Mouse (Mus musculus) telencephalon, adult 2 months (tissue): ENCODE measurements at regions not wholly inside any gene's neighbourhood (a gene's known extent, or its start where the extent isn't known, plus 50 kb on each side); places are given as distances from the start of the nearest gene placed in this dataset.

Experiments used
- DNase-seq: peaks from one replicate; pipeline ENCODE4 v3.0.0-alpha.2; 2011; ENCODE audit warnings: low read depth, low spot score

DNA sequence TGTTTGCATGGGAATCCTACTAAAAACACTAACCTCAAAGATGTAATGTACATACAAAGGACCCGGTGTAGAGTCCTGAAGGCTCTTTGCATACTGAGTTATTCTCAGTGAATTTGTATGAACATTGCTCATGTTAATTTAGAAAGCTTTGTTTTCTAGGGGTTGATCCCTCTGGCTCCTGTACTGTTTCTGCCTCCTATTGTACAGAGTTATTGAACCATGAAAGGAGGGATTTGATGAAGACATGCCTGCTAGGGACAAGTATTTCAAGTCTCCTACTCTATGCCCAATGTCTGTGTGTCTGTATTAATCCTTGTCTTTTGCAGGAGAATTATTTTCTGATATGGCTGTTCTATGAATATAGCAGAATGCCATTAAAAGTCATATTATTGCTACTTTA is 1425.1 kb downstream of the Fam181b start:
- DNase-seq: no peak

- no peak for DNase-seq
Observed at GRCm38 (mm10) chr7:94517002-94517401, 1437.3 kb downstream of the Fam181b start.

DNA sequence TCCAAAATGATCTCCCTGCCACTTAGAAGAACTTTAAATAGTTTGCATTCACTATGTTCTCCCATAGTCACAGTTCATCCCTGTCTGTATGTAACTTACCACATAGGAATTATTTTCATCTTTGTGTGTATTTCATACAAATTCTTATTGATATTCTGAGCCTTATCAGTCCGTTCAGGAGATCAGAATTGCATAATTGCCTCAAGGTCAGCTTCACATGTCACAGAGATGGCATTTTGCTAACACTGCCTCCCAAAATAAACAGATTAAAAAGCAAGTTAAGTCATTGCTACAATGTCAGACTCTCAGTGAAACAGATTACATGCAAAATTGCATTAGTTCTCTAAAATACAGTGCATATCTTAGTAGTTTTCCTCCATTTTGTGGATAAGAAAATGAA is 1452.9 kb downstream of the Fam181b start:
- DNase-seq: no peak

- DNase-seq: no peak
Observed at GRCm38 (mm10) chr7:94548332-94548731, 1468.7 kb downstream of the Fam181b start.

GRCm38 (mm10) chr7:94581475-94581874 is 1501.8 kb downstream of the Fam181b start:
- DNase-seq: no peak

DNA sequence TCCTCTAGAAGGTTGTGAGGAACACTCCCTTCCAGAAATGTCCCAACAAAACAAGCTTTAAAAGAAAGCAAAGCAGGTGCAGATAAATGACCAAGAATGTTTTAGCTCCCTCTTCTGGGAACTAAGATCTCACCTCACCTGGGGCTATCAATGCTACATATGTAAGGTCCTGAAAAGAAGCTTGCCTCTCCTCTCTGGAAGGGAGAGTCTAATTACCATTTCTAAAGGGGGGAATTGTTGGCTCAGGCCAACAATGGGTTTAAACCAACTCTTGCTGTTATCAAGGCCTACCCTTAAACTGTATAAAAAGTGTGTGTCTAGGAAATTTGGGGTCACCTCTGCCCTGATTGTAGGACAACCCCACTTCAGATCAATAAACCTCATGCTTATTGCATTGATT is 1508.1 kb downstream of the Fam181b start:
- DNase-seq: no peak

DNA sequence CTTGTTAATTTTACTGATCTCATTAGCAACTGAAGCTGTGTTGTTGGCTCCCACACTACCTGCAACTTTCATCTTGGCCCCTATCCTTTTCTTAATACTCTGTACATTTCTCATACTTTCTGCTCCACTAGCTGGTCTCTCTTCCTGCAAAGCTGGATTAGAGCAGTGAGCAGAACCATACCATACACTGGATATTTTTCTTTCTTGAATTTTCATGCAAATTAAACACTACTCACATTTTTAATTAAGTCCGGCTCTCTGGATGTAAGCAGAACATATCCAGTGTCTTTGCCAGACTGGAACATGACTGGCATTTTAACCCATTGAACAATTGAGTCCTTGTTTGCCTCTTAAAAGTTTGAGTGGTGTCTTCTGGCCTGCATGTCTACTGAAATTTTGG is 1515.0 kb downstream of the Fam181b start:
- no peak for DNase-seq

DNA sequence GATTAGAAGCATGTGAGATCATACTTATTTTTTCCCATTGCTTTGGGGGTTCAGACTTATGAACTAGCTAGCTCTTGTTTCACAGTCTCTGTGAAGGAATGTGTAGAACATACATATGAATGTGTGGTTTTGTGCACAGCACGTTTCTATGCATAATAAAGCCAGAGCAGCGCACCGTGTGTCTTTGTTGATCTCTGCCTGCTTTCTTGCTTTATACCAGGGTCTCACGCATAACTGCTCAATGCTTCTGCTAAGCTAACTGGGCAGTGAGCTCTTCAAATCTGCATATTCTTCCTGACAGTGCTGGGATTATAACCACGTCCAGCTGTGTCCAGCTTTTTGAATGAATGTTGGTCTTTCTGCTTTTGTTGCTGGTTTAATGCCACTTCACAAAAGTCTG is 1539.3 kb downstream of the Fam181b start:
- DNase-seq: no peak

- DNase-seq: no peak
Observed at GRCm38 (mm10) chr7:94624546-94624945, 1544.9 kb downstream of the Fam181b start.

DNA sequence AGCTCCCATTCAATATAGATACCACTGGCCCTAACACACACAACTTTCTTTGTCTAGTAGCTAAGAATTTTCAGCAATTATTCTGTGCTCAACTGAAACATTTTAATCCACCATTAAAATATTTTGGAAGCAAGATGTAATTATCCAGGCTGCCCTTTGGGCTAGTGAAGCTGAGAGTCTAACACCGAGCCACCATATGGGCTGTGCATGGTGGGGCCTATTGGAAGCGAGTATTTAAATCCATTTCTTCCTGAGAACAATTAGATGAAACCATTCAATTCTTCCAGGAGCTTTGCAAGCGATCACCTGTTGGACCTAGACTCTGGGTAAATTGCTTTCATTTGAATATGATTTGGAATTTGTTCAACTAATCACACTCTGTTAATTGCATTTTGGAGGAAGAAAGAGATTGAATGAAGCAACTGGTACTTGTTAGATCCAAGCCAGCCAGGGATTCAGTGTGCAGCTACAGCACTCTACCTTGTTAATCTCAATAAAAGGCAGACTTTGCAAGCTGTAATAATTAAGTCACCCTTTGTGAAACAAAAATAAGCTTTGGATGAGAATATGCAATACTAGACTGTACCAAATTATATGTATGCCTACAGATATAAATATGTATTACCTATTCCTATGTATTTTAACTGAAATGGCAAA is 1533.6 kb upstream of the Tenm4 start:
- no peak for DNase-seq

GRCm38 (mm10) chr7:94644560-94645285 is 1526.3 kb upstream of the Tenm4 start:
- DNase-seq: no peak

DNA sequence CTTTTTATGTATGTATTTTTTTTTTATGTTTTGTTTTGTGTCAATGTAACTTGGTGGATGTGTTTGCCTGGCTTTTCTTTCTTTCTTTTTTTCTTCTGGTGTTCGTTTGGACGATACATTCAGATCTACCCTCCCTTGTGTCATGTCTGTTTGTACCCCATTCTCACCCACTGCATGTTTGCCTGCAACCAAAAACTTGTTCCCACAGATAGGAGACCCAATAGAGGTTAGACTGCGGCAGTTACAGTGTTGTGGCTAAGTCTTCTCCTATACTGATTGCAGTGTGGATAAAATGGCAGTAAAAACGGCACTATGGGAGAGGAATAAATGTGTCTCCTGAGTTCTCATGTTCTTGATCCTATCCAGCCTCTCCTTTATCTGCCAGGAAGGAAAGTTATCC is 1525.7 kb upstream of the Tenm4 start:
- DNase-seq: no peak

DNA sequence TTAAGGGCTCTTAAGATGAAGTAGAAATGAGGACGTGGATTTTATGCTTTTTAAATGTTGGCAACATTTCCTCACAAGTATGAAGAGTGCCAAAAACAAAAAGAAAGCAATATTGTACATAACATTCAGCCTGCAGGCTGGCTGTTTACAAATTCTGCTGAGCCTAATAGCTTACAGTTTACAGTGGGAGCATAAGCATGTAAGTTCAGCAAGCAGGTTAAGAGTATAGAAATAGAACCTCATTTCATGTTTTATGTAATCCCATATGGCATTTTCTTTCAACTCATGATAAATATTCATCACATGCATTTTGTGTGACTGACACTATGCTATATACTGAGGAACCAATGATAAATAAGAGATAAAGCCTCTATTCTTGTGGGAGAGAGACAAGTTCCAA is 1520.6 kb upstream of the Tenm4 start:
- DNase-seq: no peak

DNA sequence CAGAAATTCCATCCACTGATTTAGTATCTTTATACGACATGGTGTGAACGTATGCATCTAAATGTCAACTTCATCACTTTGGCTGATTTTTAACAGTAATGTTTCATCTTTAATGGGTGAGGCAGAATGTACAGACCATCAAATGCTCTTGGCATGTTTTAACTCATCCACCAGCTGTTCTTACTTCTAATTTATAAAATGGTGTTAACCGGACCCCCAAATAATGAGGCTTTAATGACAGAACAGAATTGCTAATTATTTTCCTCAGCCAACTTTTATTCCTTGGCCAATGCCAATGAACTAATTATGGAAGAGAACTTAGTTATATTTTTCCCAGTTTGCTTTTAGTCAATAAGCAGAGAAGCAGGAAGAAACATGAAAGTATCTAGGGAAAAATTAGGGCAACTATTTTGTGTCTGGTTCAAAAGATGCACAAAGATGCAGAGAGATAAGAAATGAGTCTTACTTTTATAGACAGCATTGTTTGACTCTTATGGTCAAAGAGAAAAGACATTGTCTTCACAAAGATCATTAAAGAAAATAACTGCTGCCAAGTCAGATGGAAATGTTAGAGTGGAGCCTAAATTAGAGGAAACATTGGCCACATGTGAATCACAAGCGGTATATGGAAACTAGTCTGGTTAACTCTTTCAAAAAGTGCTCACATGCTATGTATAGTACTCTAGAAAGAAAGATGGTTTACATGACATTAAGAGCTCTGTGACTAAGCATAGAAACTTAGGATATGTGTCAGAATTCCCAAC is 1504.5 kb upstream of the Tenm4 start:
- DNase-seq: no peak

DNA sequence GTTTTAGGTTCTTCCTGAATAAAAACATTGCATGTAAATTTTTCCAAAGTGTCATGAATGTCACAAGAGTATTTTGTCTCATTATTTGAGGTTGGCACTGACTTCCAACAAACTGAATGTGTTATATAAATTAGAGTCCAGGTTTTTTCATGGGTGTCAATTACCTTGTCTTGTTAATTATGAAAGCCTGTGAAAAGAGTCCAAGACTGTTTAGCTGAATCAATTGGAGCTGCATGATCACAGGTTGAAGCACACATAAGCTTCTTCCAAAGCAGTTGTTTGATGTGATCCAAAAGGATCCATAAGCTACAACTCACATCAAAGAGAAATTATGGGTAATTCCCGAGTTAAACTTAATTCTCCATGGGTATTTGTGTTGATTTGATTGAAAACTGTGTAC is 1502.8 kb upstream of the Tenm4 start:
- DNase-seq: no peak

- DNase-seq: no peak
Observed at GRCm38 (mm10) chr7:94668836-94669396, 1502.1 kb upstream of the Tenm4 start.

- DNase-seq: no peak
Observed at GRCm38 (mm10) chr7:94687887-94688286, 1483.2 kb upstream of the Tenm4 start.

DNA sequence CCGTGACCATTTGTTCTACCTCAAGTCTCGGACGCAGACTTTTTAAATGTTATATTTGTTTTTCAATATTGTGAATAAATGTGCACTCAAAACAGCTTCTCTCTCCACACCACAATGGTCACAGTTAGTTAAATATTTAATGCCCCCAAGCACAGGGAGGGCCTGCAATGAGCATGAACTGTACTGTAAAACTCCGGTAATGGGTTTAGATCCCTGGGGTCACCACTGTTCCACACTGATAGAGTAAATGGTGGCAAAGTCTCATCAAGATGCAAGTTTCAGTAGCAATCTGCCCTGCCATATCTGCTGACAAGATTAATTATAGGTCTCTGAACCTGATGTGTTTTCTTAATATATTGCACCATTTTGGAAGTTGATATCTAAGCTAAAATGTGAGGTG is 1473.8 kb upstream of the Tenm4 start:
- no peak for DNase-seq

DNA sequence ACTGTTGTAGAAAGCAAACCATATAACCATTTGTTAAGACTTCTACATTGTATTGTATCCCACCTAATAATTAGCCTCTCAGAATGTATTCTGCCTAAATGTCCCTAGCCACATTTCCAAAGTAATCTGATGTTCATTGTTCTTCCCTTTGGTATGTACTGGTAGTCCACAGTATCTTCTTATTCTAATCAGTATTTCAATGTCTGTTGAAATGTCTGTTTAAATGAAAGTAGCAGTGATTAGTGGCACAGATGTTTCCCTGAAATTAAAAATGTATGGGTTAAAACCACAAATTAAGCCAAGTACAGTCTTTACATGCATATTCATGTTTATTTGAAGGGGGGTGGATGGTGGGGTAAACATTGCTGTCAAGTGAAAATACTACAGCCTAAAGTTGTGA is 1464.6 kb upstream of the Tenm4 start:
- no peak for DNase-seq

DNA sequence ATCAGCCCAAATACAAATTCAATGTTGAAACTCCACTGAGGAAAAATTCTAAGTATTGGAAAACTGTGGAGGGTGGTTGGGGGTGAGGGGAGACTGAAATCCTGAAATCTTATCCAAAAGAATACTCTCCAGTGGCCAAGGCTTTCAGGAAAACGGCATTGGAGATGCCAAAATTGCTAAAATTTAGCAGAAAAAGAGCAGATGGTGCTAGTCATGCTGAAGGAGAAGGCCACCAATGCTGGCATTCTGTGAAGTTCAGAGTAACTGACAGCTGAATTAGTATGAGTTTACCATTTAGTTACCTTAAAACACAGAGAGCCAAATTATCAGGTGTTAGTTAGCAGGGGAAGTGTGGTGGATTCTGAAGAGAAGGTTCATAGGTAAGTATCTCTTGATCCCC is 1437.6 kb upstream of the Tenm4 start:
- DNase-seq: peak; percentile 6

- no peak for DNase-seq
Observed at GRCm38 (mm10) chr7:94734741-94735140, 1436.3 kb upstream of the Tenm4 start.
